Mouse (Mus musculus) heart, adult 11 months (tissue): ENCODE measurements around the gene Mad2l1bp.

Source experiments
- DNase-seq: peaks from one replicate; pipeline ENCODE4 v3.0.0; 2022

Gene Mad2l1bp

GRCm38 (mm10) chr17:46154336-46154735 is 983 bp upstream of the Mad2l1bp start:
- DNase-seq: no peak

- DNase-seq: peak; percentile 99
Measured at GRCm38 (mm10) chr17:46143578-46144423, 9.6 kb downstream of the Mad2l1bp start, which contains the start of gene Rsph9. Rsph9 (minus strand) TSS chr17:46144216.

- DNase-seq: no peak
Measured at GRCm38 (mm10) chr17:46139872-46140271, 13.5 kb downstream of the Mad2l1bp start.

- no peak for DNase-seq
Measured at GRCm38 (mm10) chr17:46138563-46139236, 14.7 kb downstream of the Mad2l1bp start.

- DNase-seq: peak; percentile 81
Measured at GRCm38 (mm10) chr17:46132862-46133261, 20.5 kb downstream of the Mad2l1bp start.

GRCm38 (mm10) chr17:46132058-46132718 is 21.2 kb downstream of the Mad2l1bp start:
- DNase-seq: peak; percentile 95

GRCm38 (mm10) chr17:46129741-46130498 is 23.4 kb downstream of the Mad2l1bp start:
- peak; percentile 98 for DNase-seq

GRCm38 (mm10) chr17:46127814-46128493 is 25.4 kb downstream of the Mad2l1bp start:
- DNase-seq: peak; percentile 94

GRCm38 (mm10) chr17:46126608-46127007 is 26.7 kb downstream of the Mad2l1bp start:
- no peak for DNase-seq

GRCm38 (mm10) chr17:46123953-46124700 is 29.2 kb downstream of the Mad2l1bp start:
- peak; percentile 98 for DNase-seq

- DNase-seq: peak; percentile 91
Measured at GRCm38 (mm10) chr17:46123285-46123684, 30.1 kb downstream of the Mad2l1bp start.

GRCm38 (mm10) chr17:46122791-46123190 is 30.6 kb downstream of the Mad2l1bp start:
- DNase-seq: peak; percentile 93

GRCm38 (mm10) chr17:46119641-46120040 is 33.7 kb downstream of the Mad2l1bp start:
- peak; percentile 87 for DNase-seq

- DNase-seq: peak; percentile 91
Measured at GRCm38 (mm10) chr17:46118423-46118850, 34.9 kb downstream of the Mad2l1bp start.

- DNase-seq: peak; percentile 94
Measured at GRCm38 (mm10) chr17:46117623-46118422, 35.5 kb downstream of the Mad2l1bp start.

GRCm38 (mm10) chr17:46116881-46117280 is 36.5 kb downstream of the Mad2l1bp start:
- DNase-seq: peak; percentile 79

- no peak for DNase-seq
Measured at GRCm38 (mm10) chr17:46116138-46116537, 37.2 kb downstream of the Mad2l1bp start.

- peak; percentile 94 for DNase-seq
Measured at GRCm38 (mm10) chr17:46115489-46115888, 37.9 kb downstream of the Mad2l1bp start.

- DNase-seq: peak; percentile 99
Measured at GRCm38 (mm10) chr17:46110402-46111289, 42.7 kb downstream of the Mad2l1bp start, which contains the start of gene Mrps18a. Mrps18a (plus strand) TSS chr17:46110986.
